Mouse (Mus musculus): Measurements from ENCODE around the gene Psmd4. TPM values are rescaled to one million over a fixed set of nuclear protein-coding genes. Genes with fewer than 3 reads are reported as not detected.
"Not testable (repeated sequence)": the region's sequence is repeated elsewhere in the genome, so short reads cannot be mapped to it uniquely, and the experiment has no call there.

The Psmd4 gene
- polyA plus RNA-seq, 1 experiment from 2014 or later, result 252 TPM

DNA sequence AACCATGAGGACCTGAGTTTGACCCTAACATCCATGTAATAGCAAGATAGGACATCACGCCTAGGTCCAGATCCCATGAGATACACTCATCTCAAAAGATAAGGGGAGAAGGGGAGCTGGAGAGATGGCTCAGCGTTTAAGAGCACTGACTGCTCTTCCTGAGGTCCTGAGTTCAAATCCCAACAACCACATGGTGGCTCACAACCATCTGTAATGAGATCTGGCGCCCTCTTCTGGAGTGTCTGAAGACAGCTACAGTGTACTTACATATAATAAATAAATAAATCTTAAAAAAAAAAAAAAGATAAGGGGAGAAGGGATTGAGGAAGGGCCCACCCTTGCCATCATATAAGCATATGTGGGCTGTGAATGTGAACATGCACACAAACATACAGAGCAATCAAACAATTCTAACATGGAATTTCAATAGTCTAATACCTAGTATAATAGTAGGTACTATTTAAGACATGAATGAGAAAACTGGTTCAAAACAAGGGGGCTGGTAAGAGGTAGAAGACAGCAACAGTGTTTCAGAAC, 13.1 kb downstream of the Psmd4 start:
- not testable (repeated sequence) for H3K4me1 ChIP-seq (ENCODE audit: control insufficient read depth, insufficient read depth, low read length); H3K9me3 ChIP-seq (ENCODE audit: control insufficient read depth, low read length); H3K4me2 ChIP-seq (ENCODE audit: low read depth, low read length); H3K27me3 ChIP-seq (ENCODE audit: control insufficient read depth, insufficient read depth, low read length); H3K9ac ChIP-seq (replicated peaks; ENCODE audit: low read depth, low read length); H3K4me3 ChIP-seq (ENCODE audit: low read depth, low read length); H3K27ac ChIP-seq (ENCODE audit: low read depth, low read length); ATAC-seq (ENCODE audit: low read depth)
- 76% methylated on average over 3 of the region's 3 CpGs for WGBS
- H3K36me3 ChIP-seq (ENCODE audit: control insufficient read depth, insufficient read depth, low read length), result peaks cover 31% of the 10 kb centered on the region

- Histone ChIP-seq H3K9ac (replicated peaks; ENCODE audit: low read depth, low read length) (no peak overlapping the region), H3K9me3 (ENCODE audit: control insufficient read depth, low read length) (no peaks in the 10 kb centered on the region), H3K4me1 (ENCODE audit: control insufficient read depth, insufficient read depth, low read length) (no peaks in the 10 kb centered on the region), H3K4me2 (ENCODE audit: low read depth, low read length) (no peak overlapping the region), H3K27me3 (ENCODE audit: control insufficient read depth, insufficient read depth, low read length) (no peaks in the 10 kb centered on the region), H3K36me3 (ENCODE audit: control insufficient read depth, insufficient read depth, low read length) (peaks cover 29% of the 10 kb centered on the region), H3K27ac (ENCODE audit: low read depth, low read length) (no peak overlapping the region), H3K4me3 (ENCODE audit: low read depth, low read length) (no peak overlapping the region)
- ATAC-seq (ENCODE audit: low read depth), result no peak
- 93% methylated on average over 3 of the region's 3 CpGs for WGBS
These were observed 13.8 kb downstream of the Psmd4 start for GRCm38 (mm10) chr3:95028603-95029002.

DNA sequence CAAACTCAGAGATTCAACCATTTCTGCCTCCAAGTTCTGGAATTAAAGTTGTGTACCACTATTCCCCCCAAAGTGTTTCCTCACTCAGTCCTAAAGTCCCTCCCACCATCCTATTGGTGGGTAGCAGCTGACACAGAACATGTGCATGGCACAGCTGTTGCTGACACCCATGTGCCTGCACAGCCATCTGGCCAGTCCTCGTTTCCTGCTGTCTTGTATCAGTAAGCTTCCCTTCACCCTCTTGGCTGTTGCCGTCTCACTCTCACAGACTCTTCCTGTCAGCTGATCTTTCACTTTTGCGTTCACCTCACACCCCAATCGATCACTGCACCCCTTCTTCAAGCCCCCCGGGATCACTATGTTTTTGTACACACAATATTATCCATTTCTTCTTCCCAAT, 14.7 kb downstream of the Psmd4 start:
- WGBS, result 56% methylated on average over 5 of the region's 5 CpGs
- H3K27ac ChIP-seq (ENCODE audit: low read depth, low read length), result no peak overlapping the region
- no peak; the same call in 1 of the 2 replicates for ATAC-seq (ENCODE audit: low read depth)
- no peaks in the 10 kb centered on the region for H3K9me3 ChIP-seq (ENCODE audit: control insufficient read depth, low read length)
- no peaks in the 10 kb centered on the region for H3K27me3 ChIP-seq (ENCODE audit: control insufficient read depth, insufficient read depth, low read length)
- H3K4me3 ChIP-seq (ENCODE audit: low read depth, low read length), result no peak overlapping the region
- no peak overlapping the region for H3K4me2 ChIP-seq (ENCODE audit: low read depth, low read length)
- no peaks in the 10 kb centered on the region for H3K4me1 ChIP-seq (ENCODE audit: control insufficient read depth, insufficient read depth, low read length)
- no peak overlapping the region for H3K9ac ChIP-seq (replicated peaks; ENCODE audit: low read depth, low read length)
- H3K36me3 ChIP-seq (ENCODE audit: control insufficient read depth, insufficient read depth, low read length), result peaks cover 20% of the 10 kb centered on the region

- Histone ChIP-seq H3K27ac (ENCODE audit: low read depth, low read length) (no peak overlapping the region), H3K27me3 (ENCODE audit: control insufficient read depth, insufficient read depth, low read length) (no peaks in the 10 kb centered on the region), H3K4me1 (ENCODE audit: control insufficient read depth, insufficient read depth, low read length) (no peaks in the 10 kb centered on the region), H3K4me3 (ENCODE audit: low read depth, low read length) (no peak overlapping the region), H3K36me3 (ENCODE audit: control insufficient read depth, insufficient read depth, low read length) (peaks cover 16% of the 10 kb centered on the region), H3K9me3 (ENCODE audit: control insufficient read depth, low read length) (no peaks in the 10 kb centered on the region), H3K9ac (replicated peaks; ENCODE audit: low read depth, low read length) (no peak overlapping the region), H3K4me2 (ENCODE audit: low read depth, low read length) (no peak overlapping the region)
- no peak; the same call in 1 of the 2 replicates for ATAC-seq (ENCODE audit: low read depth)
- 41% methylated on average over 5 of the region's 5 CpGs for WGBS
These were observed 15.3 kb downstream of the Psmd4 start for GRCm38 (mm10) chr3:95027057-95027645.

DNA sequence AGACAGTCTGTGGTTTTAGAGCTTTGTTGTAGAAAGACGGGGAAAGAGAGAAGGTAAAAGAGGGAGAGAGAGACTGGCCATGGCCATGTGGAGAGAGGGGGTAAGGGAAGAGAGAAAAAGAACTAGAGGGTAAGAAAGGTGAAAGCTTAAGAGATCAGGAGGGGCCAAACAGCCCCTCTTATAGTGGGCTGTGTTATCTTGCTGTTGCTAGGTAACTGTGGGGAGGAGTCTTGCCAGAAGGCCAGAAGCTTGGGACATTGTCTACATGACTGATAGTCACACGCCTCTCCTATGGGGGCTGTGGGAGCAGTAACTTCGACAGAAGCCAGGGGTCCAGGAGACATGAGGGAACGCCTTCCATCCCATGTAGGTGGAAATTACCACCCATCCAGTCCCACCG, 17.2 kb downstream of the Psmd4 start:
- ATAC-seq (ENCODE audit: low read depth), result no peak
- 32% methylated on average over 5 of the region's 5 CpGs for WGBS
- Histone ChIP-seq H3K4me2 (ENCODE audit: low read depth, low read length) (no peak overlapping the region), H3K9ac (replicated peaks; ENCODE audit: low read depth, low read length) (no peak overlapping the region), H3K36me3 (ENCODE audit: control insufficient read depth, insufficient read depth, low read length) (no peaks in the 10 kb centered on the region), H3K27me3 (ENCODE audit: control insufficient read depth, insufficient read depth, low read length) (no peaks in the 10 kb centered on the region), H3K9me3 (ENCODE audit: control insufficient read depth, low read length) (no peaks in the 10 kb centered on the region), H3K4me1 (ENCODE audit: control insufficient read depth, insufficient read depth, low read length) (no peaks in the 10 kb centered on the region), H3K27ac (ENCODE audit: low read depth, low read length) (no peak overlapping the region), H3K4me3 (ENCODE audit: low read depth, low read length) (no peak overlapping the region)

- Histone ChIP-seq H3K4me3 (ENCODE audit: low read depth, low read length) (no peak overlapping the region), H3K4me2 (ENCODE audit: low read depth, low read length) (no peak overlapping the region), H3K9ac (replicated peaks; ENCODE audit: low read depth, low read length) (no peak overlapping the region), H3K9me3 (ENCODE audit: control insufficient read depth, low read length) (no peaks in the 10 kb centered on the region), H3K27me3 (ENCODE audit: control insufficient read depth, insufficient read depth, low read length) (no peaks in the 10 kb centered on the region), H3K4me1 (ENCODE audit: control insufficient read depth, insufficient read depth, low read length) (no peaks in the 10 kb centered on the region), H3K27ac (ENCODE audit: low read depth, low read length) (no peak overlapping the region), H3K36me3 (ENCODE audit: control insufficient read depth, insufficient read depth, low read length) (no peaks in the 10 kb centered on the region)
- 18% methylated on average over 11 of the region's 11 CpGs for WGBS
- no peak for ATAC-seq (ENCODE audit: low read depth)
These were observed 17.9 kb downstream of the Psmd4 start for GRCm38 (mm10) chr3:95024551-95024950.

DNA sequence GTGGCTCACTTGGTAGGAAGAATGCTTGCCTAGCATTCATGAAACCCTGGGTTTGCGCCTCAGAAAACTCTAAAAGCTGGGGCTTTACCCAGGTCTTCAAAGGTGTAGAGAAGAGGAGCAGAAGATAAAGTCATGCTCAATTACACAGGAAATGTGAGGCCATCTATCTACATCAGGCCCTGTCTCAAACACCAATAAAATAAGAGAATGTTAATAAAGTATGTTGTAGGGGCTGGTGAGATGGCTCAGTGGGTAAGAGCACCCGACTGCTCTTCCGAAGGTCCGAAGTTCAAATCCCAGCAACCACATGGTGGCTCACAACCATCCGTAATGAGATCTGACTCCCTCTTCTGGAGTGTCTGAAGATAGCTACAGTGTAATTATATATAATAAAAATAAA, 21.5 kb downstream of the Psmd4 start:
- 93% methylated on average over 5 of the region's 5 CpGs for WGBS
- not testable (repeated sequence) for H3K4me1 ChIP-seq (ENCODE audit: control insufficient read depth, insufficient read depth, low read length); H3K4me2 ChIP-seq (ENCODE audit: low read depth, low read length); H3K9me3 ChIP-seq (ENCODE audit: control insufficient read depth, low read length); H3K4me3 ChIP-seq (ENCODE audit: low read depth, low read length); ATAC-seq (ENCODE audit: low read depth); H3K27me3 ChIP-seq (ENCODE audit: control insufficient read depth, insufficient read depth, low read length); H3K9ac ChIP-seq (replicated peaks; ENCODE audit: low read depth, low read length); H3K27ac ChIP-seq (ENCODE audit: low read depth, low read length); H3K36me3 ChIP-seq (ENCODE audit: control insufficient read depth, insufficient read depth, low read length)

- Histone ChIP-seq H3K4me2 (ENCODE audit: low read depth, low read length) (no peak overlapping the region), H3K4me1 (ENCODE audit: control insufficient read depth, insufficient read depth, low read length) (peaks cover 15% of the 10 kb centered on the region), H3K9ac (replicated peaks; ENCODE audit: low read depth, low read length) (no peak overlapping the region), H3K27me3 (ENCODE audit: control insufficient read depth, insufficient read depth, low read length) (no peaks in the 10 kb centered on the region), H3K9me3 (ENCODE audit: control insufficient read depth, low read length) (no peaks in the 10 kb centered on the region), H3K4me3 (ENCODE audit: low read depth, low read length) (no peak overlapping the region), H3K27ac (ENCODE audit: low read depth, low read length) (no peak overlapping the region), H3K36me3 (ENCODE audit: control insufficient read depth, insufficient read depth, low read length) (no peaks in the 10 kb centered on the region)
- no peak for ATAC-seq (ENCODE audit: low read depth)
- WGBS, result 80% methylated on average over 2 of the region's 2 CpGs
These were observed 23.7 kb downstream of the Psmd4 start for GRCm38 (mm10) chr3:95018741-95019140.

GRCm38 (mm10) chr3:95016532-95017056, 25.8 kb downstream of the Psmd4 start:
- ATAC-seq (ENCODE audit: low read depth), result no peak
- H3K4me3 ChIP-seq (ENCODE audit: low read depth, low read length), result peak overlapping the region; percentile 66

More at GRCm38 (mm10) chr3:95016532-95017056, 25.8 kb downstream of the Psmd4 start:
- peak overlapping the region; percentile 62 for H3K9ac ChIP-seq (replicated peaks; ENCODE audit: low read depth, low read length)
- 2% methylated on average over 21 of the region's 21 CpGs for WGBS
- H3K4me2 ChIP-seq (ENCODE audit: low read depth, low read length), result peak overlapping the region; percentile 78
- H3K27ac ChIP-seq (ENCODE audit: low read depth, low read length), result peak overlapping the region; percentile 91
- H3K4me1 ChIP-seq (ENCODE audit: control insufficient read depth, insufficient read depth, low read length), result peaks cover 22% of the 10 kb centered on the region
- H3K36me3 ChIP-seq (ENCODE audit: control insufficient read depth, insufficient read depth, low read length), result peaks cover 6% of the 10 kb centered on the region
- no peaks in the 10 kb centered on the region for H3K9me3 ChIP-seq (ENCODE audit: control insufficient read depth, low read length)
- no peaks in the 10 kb centered on the region for H3K27me3 ChIP-seq (ENCODE audit: control insufficient read depth, insufficient read depth, low read length)

Data from neural tube, embryonic 14.5 days (tissue).